Mouse (Mus musculus): ENCODE data around the gene Letmd1. TPM values are rescaled to one million over a fixed set of nuclear protein-coding genes. Genes with fewer than 3 reads are reported as not detected.
"Not testable (repeated sequence)": the region's sequence is repeated elsewhere in the genome, so short reads cannot be mapped to it uniquely, and the experiment has no call there.

The Letmd1 gene
- total and polyA plus RNA-seq, 3 experiments, result 132 to 181 (median 172) TPM

GRCm38 (mm10) chr15:100499506-100499905 is 30.7 kb downstream of the Letmd1 start:
- not testable (repeated sequence) for DNase-seq

GRCm38 (mm10) chr15:100508454-100509167 is 39.8 kb downstream of the Letmd1 start:
- DNase-seq, result no peak

GRCm38 (mm10) chr15:100510072-100510471 is 41.2 kb downstream of the Letmd1 start:
- DNase-seq, result no peak

- DNase-seq, result no peak
Observed at GRCm38 (mm10) chr15:100513387-100513786, 44.6 kb downstream of the Letmd1 start.

GRCm38 (mm10) chr15:100515121-100515520 is 46.3 kb downstream of the Letmd1 start:
- DNase-seq, result no peak

GRCm38 (mm10) chr15:100520306-100520705 is 51.5 kb downstream of the Letmd1 start:
- DNase-seq, result no peak

GRCm38 (mm10) chr15:100525405-100525804 is 56.6 kb downstream of the Letmd1 start:
- no peak for DNase-seq

- no peak for DNase-seq
Observed at GRCm38 (mm10) chr15:100527900-100528299, 59.1 kb downstream of the Letmd1 start.

Other genes starting within 250 kb of the Letmd1 start
- gene Atf1, start 241.2 kb upstream of the Letmd1 start, total RNA-seq (2021), result 10 to 100 TPM; 51.9 to 88.4 TPM
- 43.6 and 61.8 TPM in 2 replicates for gene Atf1, start 241.2 kb upstream of the Letmd1 start, polyA plus RNA-seq (2012; rRNA removed)
- gene Tmprss12, start 188.2 kb upstream of the Letmd1 start, total RNA-seq (2021), result not detected
- gene Tmprss12, start 188.2 kb upstream of the Letmd1 start, polyA plus RNA-seq (2012; rRNA removed), result not detected in 2 replicates
- gene Mettl7a1, start 164.9 kb upstream of the Letmd1 start, total RNA-seq (2021), result 100 to 1,000 TPM; 117 to 142 TPM
- 69.8 and 78.4 TPM in 2 replicates for gene Mettl7a1, start 164.9 kb upstream of the Letmd1 start, polyA plus RNA-seq (2012; rRNA removed)
- under 1 TPM in 1 of 2 experiments, not detected in 1; 0.63 TPM for gene Mettl7a3, start 134.1 kb upstream of the Letmd1 start, total RNA-seq (2021)
- 0.13 and 0.16 TPM in 2 replicates for gene Mettl7a3, start 134.1 kb upstream of the Letmd1 start, polyA plus RNA-seq (2012; rRNA removed)
- gene Methig1, start 115.9 kb upstream of the Letmd1 start, total RNA-seq (2021), result under 1 TPM; 0.45 to 0.52 TPM
- gene Methig1, start 115.9 kb upstream of the Letmd1 start, polyA plus RNA-seq (2012; rRNA removed), result 0.16 TPM in 1 of 2 replicates, not detected in the other
- gene Mettl7a2, start 115.8 kb upstream of the Letmd1 start, total RNA-seq (2021), result 1 to 10 TPM in 1 of 2 experiments, under 1 TPM in 1; 0.78 to 3.6 TPM
- gene Mettl7a2, start 115.8 kb upstream of the Letmd1 start, polyA plus RNA-seq (2012; rRNA removed), result not detected in 2 replicates
- gene Higd1c, start 104.5 kb upstream of the Letmd1 start, total RNA-seq (2021), result under 1 TPM in 1 of 2 experiments, not detected in 1; 0.69 TPM
- 0.28 TPM in 1 of 2 replicates, not detected in the other for gene Higd1c, start 104.5 kb upstream of the Letmd1 start, polyA plus RNA-seq (2012; rRNA removed)
- not detected for gene Gm5475, start 46.9 kb upstream of the Letmd1 start, total RNA-seq (2021)
- gene Gm5475, start 46.9 kb upstream of the Letmd1 start, polyA plus RNA-seq (2012; rRNA removed), result 0.06 and 0.19 TPM in 2 replicates
- gene Slc11a2, start 44.0 kb upstream of the Letmd1 start, total RNA-seq (2021), result 100 to 1,000 TPM; 116 to 132 TPM
- gene Slc11a2, start 44.0 kb upstream of the Letmd1 start, polyA plus RNA-seq (2012; rRNA removed), result 55.2 and 65.0 TPM in 2 replicates
- 1 to 10 TPM; 5.6 to 5.8 TPM for gene Csrnp2, start 26.5 kb downstream of the Letmd1 start, total RNA-seq (2021)
- 4.2 and 4.3 TPM in 2 replicates for gene Csrnp2, start 26.5 kb downstream of the Letmd1 start, polyA plus RNA-seq (2012; rRNA removed)
- gene Tfcp2, start 83.0 kb downstream of the Letmd1 start, total RNA-seq (2021), result 10 to 100 TPM; 14.2 to 25.1 TPM
- 24.5 and 24.8 TPM in 2 replicates for gene Tfcp2, start 83.0 kb downstream of the Letmd1 start, polyA plus RNA-seq (2012; rRNA removed)
- 10 to 100 TPM; 14.4 to 18.3 TPM for gene Pou6f1, start 131.0 kb downstream of the Letmd1 start, total RNA-seq (2021)
- 25.1 and 32.5 TPM in 2 replicates for gene Pou6f1, start 131.0 kb downstream of the Letmd1 start, polyA plus RNA-seq (2012; rRNA removed)
- gene Dazap2, start 146.3 kb downstream of the Letmd1 start, total RNA-seq (2021), result 100 to 1,000 TPM; 211 to 277 TPM
- 887 and 1,091 TPM in 2 replicates for gene Dazap2, start 146.3 kb downstream of the Letmd1 start, polyA plus RNA-seq (2012; rRNA removed)
- 10 to 100 TPM; 41.7 to 44.2 TPM for gene Smagp, start 167.9 kb downstream of the Letmd1 start, total RNA-seq (2021)
- gene Smagp, start 167.9 kb downstream of the Letmd1 start, polyA plus RNA-seq (2012; rRNA removed), result 35.1 and 40.6 TPM in 2 replicates
- 1 to 10 TPM; 3.1 to 4.2 TPM for gene Bin2, start 200.5 kb downstream of the Letmd1 start, total RNA-seq (2021)
- 2.8 and 3.7 TPM in 2 replicates for gene Bin2, start 200.5 kb downstream of the Letmd1 start, polyA plus RNA-seq (2012; rRNA removed)
- gene Cela1, start 218.9 kb downstream of the Letmd1 start, total RNA-seq (2021), result 10 to 100 TPM; 54.0 to 86.4 TPM
- gene Cela1, start 218.9 kb downstream of the Letmd1 start, polyA plus RNA-seq (2012; rRNA removed), result 83.5 and 83.8 TPM in 2 replicates